Mouse (Mus musculus) heart, postnatal 10 days (tissue): Measurements from ENCODE around the gene Ensa. TPM values are rescaled to one million over a fixed set of nuclear protein-coding genes. Genes with fewer than 3 reads are reported as not detected.
"Not testable (repeated sequence)": the region's sequence is repeated elsewhere in the genome, so short reads cannot be mapped to it uniquely, and the experiment has no call there.

Experiments used
- DNase-seq, 2 experiments: peaks; one replicate each; pipeline ENCODE4 v3.0.0; 2021
- intact Hi-C: fragments of 180-260 bp; cut with DNase I; formaldehyde crosslinking; loops from one replicate; pipeline ENCODE4 v1.15.1; 2025
- total RNA-seq, 2 experiments: library from RNA; stranded (reverse); gene quantifications; 2 replicates each; pipeline ENCODE4 v1.2.3; 2021

Gene Ensa
- total RNA-seq, 2 experiments from 2014 or later: 61.4 to 63.6 TPM

GRCm38 (mm10) chr3:95639694-95640093, 14.9 kb downstream of the Ensa start:
- no peak for DNase-seq
- intact Hi-C loops: no loop called here

DNA sequence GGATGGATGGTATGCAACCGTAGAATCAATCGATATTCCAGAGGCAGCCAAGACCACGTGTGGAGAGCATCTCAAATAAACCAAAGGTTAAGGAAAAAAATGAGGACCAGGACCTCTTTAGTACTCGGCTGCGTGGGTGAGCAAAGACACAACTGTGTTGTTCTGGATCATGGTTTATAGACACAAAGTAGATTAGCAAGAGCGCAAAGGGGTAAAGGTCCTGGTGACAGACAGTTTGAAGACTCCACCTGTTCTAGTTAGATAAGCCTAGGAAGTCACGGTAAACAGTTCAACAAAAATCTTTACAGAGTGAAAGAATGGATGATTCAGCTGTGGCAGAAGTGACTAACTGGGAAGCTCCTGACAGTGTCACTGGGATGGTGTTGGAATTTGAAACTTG, 18.3 kb downstream of the Ensa start:
- intact Hi-C loops: no loop called here
- DNase-seq: no peak

DNA sequence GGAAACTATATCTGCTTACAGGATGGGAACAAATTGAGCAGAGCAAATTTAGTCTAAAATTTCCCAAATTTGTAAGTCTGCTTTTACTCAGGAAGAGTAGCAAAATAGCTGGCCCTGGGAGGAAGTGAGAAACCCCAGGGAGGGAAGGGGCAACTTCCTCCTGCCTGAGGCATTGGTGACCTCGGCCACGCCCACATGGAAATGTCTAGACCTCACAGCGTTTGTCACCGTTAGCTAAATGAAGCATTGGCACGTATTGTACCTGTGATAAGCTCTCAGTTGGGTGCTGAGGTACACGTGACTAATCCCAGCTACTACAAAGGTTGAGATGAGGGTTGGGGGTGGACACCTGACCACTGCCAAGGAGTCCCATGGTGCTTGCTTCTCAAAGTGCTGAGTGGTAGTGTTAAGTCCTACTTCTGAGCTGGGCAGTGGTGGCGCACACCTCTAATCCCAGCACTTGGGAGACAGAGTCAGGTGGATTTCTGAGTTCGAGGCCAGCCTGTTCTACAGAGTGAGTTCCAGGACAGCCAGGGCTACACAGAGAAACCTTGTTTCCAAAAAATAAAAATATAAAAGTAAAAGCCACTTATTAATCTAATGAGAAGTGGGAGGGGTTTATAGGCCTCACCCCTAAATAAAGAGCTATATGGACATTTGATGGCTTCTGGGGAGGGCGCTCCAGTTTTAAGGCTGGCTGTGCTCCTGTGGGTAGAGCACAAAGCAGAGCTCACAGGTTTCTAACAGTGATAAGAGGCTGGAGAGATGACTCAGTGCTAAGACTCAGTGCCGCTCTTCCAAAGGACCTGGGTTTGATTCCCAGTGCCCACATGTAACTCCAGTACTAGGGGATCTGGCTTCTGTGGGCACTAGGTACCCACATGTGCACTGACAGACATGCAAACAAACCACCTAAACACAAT, 20.8 kb downstream of the Ensa start:
- no peak for DNase-seq
- intact Hi-C loops: no loop called here

GRCm38 (mm10) chr3:95648016-95648415, 23.2 kb downstream of the Ensa start:
- no peak for DNase-seq
- intact Hi-C loops: no loop called here

GRCm38 (mm10) chr3:95650276-95651032, 25.7 kb downstream of the Ensa start:
- peak; percentile 69 to 75 for DNase-seq
- intact Hi-C loops: no loop called here

GRCm38 (mm10) chr3:95651033-95651373, 26.2 kb downstream of the Ensa start:
- intact Hi-C loops: no loop called here
- no peak for DNase-seq

GRCm38 (mm10) chr3:95651391-95652203, 26.8 kb downstream of the Ensa start:
- no peak for DNase-seq
- intact Hi-C loops: no loop called here

- no peak for DNase-seq
- intact Hi-C loops: no loop called here
These were observed 27.5 kb downstream of the Ensa start for GRCm38 (mm10) chr3:95652204-95652811.

DNA sequence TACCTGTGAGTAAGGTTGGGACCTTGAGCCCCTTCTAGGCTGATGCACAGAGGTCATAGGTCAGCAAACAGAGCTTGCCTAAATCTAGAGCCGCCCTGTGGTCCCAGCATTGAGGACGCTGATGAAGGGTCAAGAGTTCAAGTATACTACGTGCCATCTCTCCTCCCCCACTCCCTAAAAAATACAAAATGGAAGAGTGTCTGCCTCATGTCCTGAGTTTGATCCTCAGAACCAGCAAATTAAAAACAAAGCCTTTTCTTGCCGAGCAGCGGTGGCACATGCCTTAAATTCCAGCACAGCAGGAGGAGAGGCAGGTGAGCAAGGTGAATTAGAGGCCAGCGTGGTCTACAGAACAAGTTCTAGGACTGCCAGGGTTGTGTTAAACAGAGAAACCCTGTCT, 28.1 kb downstream of the Ensa start:
- DNase-seq: no peak
- intact Hi-C loops: no loop called here

DNA sequence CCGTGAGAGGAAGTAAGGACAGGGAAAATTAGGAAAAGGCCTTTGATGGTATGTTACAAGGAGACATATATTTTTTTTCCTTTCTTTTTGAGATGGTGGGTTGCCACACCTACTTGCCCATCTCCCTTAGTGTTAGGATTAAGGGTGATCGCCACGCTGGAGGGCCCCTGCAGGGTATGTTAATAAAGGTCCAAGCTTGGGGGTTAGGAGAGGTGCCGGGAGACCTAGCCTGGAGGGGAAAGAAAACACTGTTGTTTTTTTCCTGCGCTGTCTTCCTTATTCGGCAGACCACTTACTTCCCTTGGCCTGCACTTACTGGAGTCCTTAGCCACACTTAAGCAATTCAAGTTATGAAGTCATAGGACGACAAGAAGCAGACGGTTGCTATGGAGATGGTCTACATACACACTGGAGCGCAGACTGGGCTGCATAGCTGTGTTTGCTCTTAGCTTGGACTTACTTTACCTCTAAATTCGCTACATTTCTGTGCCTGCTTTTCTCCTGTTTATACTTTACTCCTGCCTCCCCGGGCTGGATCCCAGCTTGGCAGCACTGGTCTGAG, 28.8 kb downstream of the Ensa start:
- DNase-seq: peak in 1 of 2 experiments; percentile 48
- intact Hi-C loops: no loop called here

DNA sequence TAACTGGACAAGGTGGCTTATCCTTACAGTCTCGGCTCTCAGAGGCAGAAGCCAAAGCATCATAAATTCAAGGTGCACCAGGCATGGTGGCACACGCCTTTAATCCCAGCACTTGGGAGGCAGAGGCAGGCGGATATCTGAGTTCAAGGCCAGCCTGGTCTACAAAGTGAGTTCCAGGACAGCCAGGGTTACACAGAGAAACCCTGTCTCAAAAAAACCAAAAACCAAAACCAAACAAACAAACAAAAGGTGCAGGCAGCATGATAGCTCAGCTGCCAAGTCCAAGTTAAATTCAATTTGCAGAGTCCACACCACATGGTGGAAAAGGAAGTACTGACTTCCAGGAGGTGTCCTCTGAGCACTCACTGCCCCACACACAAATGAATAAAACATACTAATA, 29.6 kb downstream of the Ensa start:
- intact Hi-C loops, DNase-seq: not testable (repeated sequence)

DNA sequence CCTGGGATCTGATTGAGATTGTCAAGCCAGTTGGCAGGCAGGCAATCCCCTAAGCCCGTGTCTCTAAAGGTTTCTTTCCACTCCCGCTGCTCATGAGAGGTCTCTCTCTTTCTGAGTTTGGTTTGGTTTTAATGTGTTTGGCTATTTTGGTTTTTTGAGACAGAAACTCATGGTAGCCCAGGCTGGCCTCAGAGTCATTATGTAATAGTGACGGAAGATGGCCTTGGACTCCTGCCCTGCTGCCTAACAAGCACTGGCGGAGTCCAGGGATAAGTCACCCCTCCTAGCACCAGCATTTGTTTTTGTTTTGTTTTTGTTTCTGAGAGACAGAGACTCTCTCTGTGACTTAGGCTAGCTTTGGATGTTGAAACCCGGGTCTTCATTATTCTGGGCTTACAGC, 30.6 kb downstream of the Ensa start:
- DNase-seq: no peak
- intact Hi-C loops: no loop called here

GRCm38 (mm10) chr3:95657108-95657507, 32.3 kb downstream of the Ensa start:
- no peak for DNase-seq
- intact Hi-C loops: no loop called here

DNA sequence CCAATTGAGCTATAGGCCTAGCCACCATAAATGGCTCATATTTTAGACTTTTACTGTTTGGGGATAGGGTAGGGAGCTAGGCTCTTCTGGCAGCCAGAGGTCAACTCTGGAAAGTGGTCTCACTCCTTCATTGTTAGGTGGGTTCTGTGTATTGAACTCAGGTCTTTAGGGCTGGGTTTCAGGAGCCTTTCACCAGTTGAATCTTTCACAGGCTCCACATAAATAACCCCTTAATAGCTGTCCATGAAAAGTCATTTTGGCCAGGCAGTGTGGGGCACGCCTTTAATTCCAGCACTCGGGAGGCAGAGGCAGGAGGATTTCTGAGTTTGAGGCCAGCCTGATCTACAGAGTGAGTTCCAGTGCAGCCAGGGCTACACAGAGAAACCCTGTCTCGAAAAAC, 32.9 kb downstream of the Ensa start:
- no peak for DNase-seq
- intact Hi-C loops: no loop called here

DNA sequence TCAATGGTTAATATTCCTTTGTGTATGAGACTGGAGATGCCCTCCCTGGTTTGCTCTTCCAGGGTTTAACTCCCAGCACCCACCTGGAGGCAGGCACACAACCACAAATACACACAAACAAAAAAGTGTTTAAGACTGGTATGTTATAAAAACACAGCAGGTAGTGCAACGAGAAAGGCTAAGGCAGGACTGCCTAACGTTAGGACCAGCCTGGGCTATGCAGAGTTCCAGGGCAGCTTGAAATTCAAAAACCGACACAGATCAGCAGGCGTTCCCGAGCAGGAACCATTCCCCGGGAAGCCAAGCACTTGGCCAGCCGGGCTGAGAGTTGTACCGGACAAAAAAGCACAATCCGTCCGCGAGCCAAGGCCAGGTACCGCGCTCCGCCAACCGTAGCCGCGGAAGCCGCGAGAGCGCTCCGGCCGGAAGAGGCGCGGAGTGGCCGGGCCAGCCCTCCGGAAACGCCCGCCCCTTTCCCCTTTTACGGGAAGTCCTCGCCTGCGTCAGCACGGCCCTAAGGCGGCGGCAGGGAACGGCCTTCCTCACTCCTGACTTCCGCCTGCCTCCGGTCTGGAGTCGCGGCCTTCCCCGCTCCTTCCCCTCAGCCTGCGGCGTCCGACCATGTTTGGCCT, 33.6 kb downstream of the Ensa start, which contains the start of gene Mcl1:
Gene Mcl1, plus strand, starts transcription at position 553 of the 632 bp plus-strand sequence.
- intact Hi-C loops: no loop called here
- peak; percentile 96 to 97 for DNase-seq

- DNase-seq: peak; percentile 87 to 89
- intact Hi-C loops: loop anchor here (1.0 kb wide), 1 partner anchor 16 kb away; no protein-coding TSS in a partner anchor
These were observed 34.3 kb downstream of the Ensa start for GRCm38 (mm10) chr3:95658868-95659712.

DNA sequence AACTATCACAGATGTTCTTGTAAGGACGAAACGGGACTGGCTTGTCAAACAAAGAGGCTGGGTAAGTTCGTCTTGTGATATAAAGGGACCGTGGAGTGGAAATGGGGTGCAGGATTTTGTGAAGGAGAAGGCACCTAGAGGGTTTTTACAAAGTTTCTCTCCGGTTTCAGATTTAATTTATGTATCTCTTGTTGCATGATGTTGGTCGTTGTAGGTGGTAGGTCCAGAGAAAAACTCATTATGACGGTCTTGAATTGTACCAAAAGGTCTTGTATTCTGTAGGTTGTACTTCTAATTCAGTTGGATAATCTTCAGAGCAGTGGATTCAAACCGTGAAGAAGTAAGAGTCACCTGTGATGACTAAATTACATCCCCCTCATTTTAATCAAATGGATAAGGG, 35.2 kb downstream of the Ensa start:
- intact Hi-C loops: loop anchor here (1.0 kb wide), 1 partner anchor 15 kb away; no protein-coding TSS in a partner anchor

GRCm38 (mm10) chr3:95660788-95661478, 36.1 kb downstream of the Ensa start:
- DNase-seq: no peak

More for the DNA sequence above, 35.2 kb downstream of the Ensa start:
- no peak for DNase-seq

More at GRCm38 (mm10) chr3:95660788-95661478, 36.1 kb downstream of the Ensa start:
- intact Hi-C loops: no loop called here
